Mouse (Mus musculus) C2C12 (cell line): ENCODE data around the gene E2f4. TPM values are rescaled to one million over a fixed set of nuclear protein-coding genes. Genes with fewer than 3 reads are reported as not detected.
A peak's percentile ranks its signal among the peaks of the same experiment; 100 is the strongest.

Experiments
- H3K27me3 ChIP-seq: one replicate; pipeline ENCODE4 v1.6.1; 2011; ENCODE audit not compliant: control insufficient read depth, insufficient read depth, insufficient read length
- H3K36me3 ChIP-seq: one replicate; pipeline ENCODE4 v1.6.1; 2011; ENCODE audit not compliant: control insufficient read depth, insufficient read depth
- H3K4me3 ChIP-seq: one replicate; pipeline ENCODE4 v1.5.1; 2011; ENCODE audit warnings: mild to moderate bottlenecking, control low read depth; ENCODE audit not compliant: poor library complexity, insufficient read depth, severe bottlenecking
- H3K79me2 ChIP-seq: one replicate; pipeline ENCODE4 v1.6.1; 2011; ENCODE audit not compliant: control insufficient read depth, insufficient read depth
- H3K79me3 ChIP-seq: one replicate; pipeline ENCODE4 v1.6.1; 2011; ENCODE audit warnings: low read depth, control low read depth
- H3ac ChIP-seq: one replicate; pipeline ENCODE3; 2011; ENCODE audit warnings: low read depth; ENCODE audit not compliant: control insufficient read depth, insufficient read length
- CEBPB ChIP-seq: IDR thresholded peaks from one replicate; pipeline ENCODE4 v1.6.1; 2011; ENCODE audit warnings: low read depth, mild to moderate bottlenecking, control low read depth, moderate library complexity
- CTCF ChIP-seq: IDR thresholded peaks from one replicate; pipeline ENCODE4 v1.5.1; 2011; ENCODE audit not compliant: control insufficient read depth, insufficient read depth, insufficient read length
- FOSL1 ChIP-seq: IDR thresholded peaks from one replicate; pipeline ENCODE4 v1.8.0; 2011; ENCODE audit warnings: mild to moderate bottlenecking, low read length; ENCODE audit not compliant: poor library complexity, insufficient read depth, severe bottlenecking
- MAX ChIP-seq: IDR thresholded peaks from one replicate; pipeline ENCODE4 v1.6.1; 2011; ENCODE audit warnings: mild to moderate bottlenecking, control low read depth
- MYOD1 ChIP-seq: IDR thresholded peaks from one replicate; pipeline ENCODE4 v1.6.1; 2011; ENCODE audit warnings: low read depth; ENCODE audit not compliant: control insufficient read depth, insufficient read length
- MYOG ChIP-seq: IDR thresholded peaks from one replicate; pipeline ENCODE4 v1.6.1; 2011; ENCODE audit not compliant: control insufficient read depth, insufficient read length; ENCODE audit errors: extremely low read depth
- USF1 ChIP-seq: IDR thresholded peaks from one replicate; pipeline ENCODE4 v1.6.1; 2011; ENCODE audit warnings: low read depth, mild to moderate bottlenecking, control low read depth, moderate library complexity
- polyA plus RNA-seq: library from polyadenylated mRNA; unstranded; fragments of >200 nt; fragmentation: generic; extraction: Trizol; gene quantifications from one replicate; pipeline ENCODE4 v1.2.1, GENCODE M21; 2012; ENCODE audit warnings: missing spikeins

The E2f4 gene
- polyA plus RNA-seq, 1 experiment: 59.5 TPM

DNA sequence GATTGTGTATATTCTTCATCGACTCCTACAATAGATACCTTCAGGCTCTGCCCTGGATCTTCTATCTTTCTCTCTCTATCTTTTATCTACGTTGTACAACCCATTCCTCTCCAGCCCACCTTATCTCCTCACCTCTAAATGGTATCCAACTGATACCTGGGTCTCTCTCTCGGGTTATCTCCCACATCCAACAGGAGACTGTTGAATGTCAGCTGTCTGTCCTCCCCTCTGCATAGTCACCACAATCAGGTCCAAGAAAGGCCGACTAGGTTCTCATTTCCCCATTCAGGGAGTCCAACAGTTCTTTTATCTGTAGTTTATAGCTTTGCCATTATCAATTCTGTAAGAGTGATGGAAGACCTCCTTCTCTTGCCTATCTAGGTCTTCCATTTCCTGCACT is 15.2 kb upstream of the E2f4 start:
- H3K27me3 ChIP-seq: no peaks in the 10 kb centered on the region
- no peak for TF ChIP-seq CEBPB
- no peak for TF ChIP-seq USF1
- TF ChIP-seq CTCF: no peak
- no peak for TF ChIP-seq MAX
- TF ChIP-seq MYOG: no peak
- TF ChIP-seq FOSL1: no peak

DNA sequence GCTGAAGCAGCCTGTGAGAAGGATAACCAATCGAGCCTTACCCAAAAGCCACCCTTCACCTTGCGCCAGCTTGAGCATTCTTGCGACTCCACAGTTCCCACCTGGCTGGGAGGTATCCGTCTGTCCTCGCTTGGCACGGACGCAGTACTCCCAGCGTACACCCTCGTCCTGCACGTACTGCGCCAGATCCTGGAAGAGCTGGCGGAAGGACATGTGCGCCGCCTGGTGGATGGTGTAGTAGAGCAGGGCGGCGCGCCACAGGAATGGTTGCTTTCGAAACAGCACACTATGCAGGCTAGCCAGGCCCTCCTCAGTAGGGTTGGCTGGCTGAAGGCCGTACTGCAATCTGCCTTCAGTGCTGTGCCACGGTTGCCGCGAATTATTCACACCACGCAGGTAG is 14.4 kb upstream of the E2f4 start:
- H3ac ChIP-seq: no peak overlapping the region
- TF ChIP-seq USF1 (no peak), CTCF (peak; percentile 95), FOSL1 (no peak), CEBPB (no peak)
- peaks cover 22% of the 10 kb centered on the region for H3K79me2 ChIP-seq
- peaks cover 34% of the 10 kb centered on the region for H3K36me3 ChIP-seq
- H3K79me3 ChIP-seq: peaks cover 12% of the 10 kb centered on the region
- H3K4me3 ChIP-seq: no peak overlapping the region
- no peaks in the 10 kb centered on the region for H3K27me3 ChIP-seq

More for the DNA sequence above, 15.2 kb upstream of the E2f4 start:
- Histone ChIP-seq H3K79me3 (peaks cover 5% of the 10 kb centered on the region), H3ac (no peak overlapping the region), H3K36me3 (peaks cover 34% of the 10 kb centered on the region), H3K79me2 (peaks cover 14% of the 10 kb centered on the region), H3K4me3 (no peak overlapping the region)

DNA sequence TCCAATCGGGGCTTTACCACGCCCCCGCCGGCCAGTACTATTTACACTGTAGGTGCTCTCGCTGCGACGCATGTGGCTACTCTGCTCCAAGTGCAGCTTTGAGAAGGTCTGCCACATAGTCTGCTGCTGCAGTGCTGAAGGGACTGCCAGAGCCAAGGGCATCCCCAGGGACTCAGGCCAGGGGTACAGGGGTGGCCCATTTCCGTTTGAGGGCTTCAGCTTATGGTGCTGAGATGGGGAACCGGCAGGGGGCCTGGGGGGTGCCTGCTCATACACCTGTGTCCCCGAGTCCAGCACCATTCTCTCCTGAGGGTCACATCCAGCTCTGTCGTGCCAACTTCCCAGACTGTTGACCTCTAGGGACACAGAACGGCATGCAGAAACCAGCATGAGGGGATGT is 11.9 kb upstream of the E2f4 start:
- TF ChIP-seq CEBPB (no peak), USF1 (no peak), MYOD1 (no peak), CTCF (no peak), MYOG (no peak)
- H3K79me3 ChIP-seq: peaks cover 14% of the 10 kb centered on the region
- peaks cover 30% of the 10 kb centered on the region for H3K79me2 ChIP-seq
- peaks cover 21% of the 10 kb centered on the region for H3K36me3 ChIP-seq
- H3ac ChIP-seq: no peak overlapping the region
- no peaks in the 10 kb centered on the region for H3K27me3 ChIP-seq
- H3K4me3 ChIP-seq: no peak overlapping the region

DNA sequence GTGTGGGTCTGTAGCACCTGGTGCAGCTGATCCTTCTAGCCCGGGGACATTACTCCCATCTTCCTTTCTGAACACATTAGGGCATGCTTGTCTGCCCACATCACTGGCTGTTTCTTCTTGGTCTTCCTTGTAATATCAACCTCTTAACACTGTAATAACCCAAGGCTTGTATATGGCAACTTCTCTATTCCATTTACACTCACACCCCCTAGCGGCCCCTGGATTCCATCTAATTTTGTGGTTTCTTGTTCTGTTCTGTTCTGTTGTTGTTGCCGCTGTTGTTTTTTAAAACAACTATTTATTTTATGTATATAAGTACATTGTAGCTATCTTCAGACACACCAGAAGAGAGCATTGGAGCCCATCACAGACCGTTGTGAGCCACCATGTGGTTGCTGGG is 10.6 kb upstream of the E2f4 start:
- peaks cover 15% of the 10 kb centered on the region for H3K36me3 ChIP-seq
- TF ChIP-seq USF1 (no peak), MYOG (no peak), CEBPB (no peak), FOSL1 (no peak), MAX (no peak), MYOD1 (no peak), CTCF (no peak)
- no peak overlapping the region for H3ac ChIP-seq
- H3K27me3 ChIP-seq: no peaks in the 10 kb centered on the region
- peaks cover 14% of the 10 kb centered on the region for H3K79me3 ChIP-seq
- peaks cover 30% of the 10 kb centered on the region for H3K79me2 ChIP-seq
- H3K4me3 ChIP-seq: no peak overlapping the region

DNA sequence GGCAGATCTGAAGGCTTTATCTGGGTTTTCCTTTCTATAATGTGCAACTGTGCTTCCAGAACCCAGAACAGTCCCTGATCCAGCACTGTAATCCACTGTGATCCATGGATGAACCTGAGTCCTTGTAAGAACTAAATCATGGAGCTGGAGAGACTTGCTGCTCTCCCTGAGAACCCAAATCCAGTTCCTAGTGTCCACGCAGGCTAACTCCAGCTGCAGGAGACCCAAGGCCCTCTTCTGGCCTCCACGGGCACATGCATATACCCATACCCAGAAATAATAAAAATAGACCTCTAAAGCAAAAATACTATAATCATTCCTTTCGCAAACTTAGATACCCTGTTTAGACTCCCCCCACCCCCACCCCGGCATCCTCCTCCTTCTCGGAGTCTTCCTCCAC is 9.2 kb upstream of the E2f4 start:
- Histone ChIP-seq H3K4me3 (peak overlapping the region; percentile 39), H3K36me3 (peaks cover 5% of the 10 kb centered on the region), H3ac (no peak overlapping the region), H3K79me2 (peaks cover 30% of the 10 kb centered on the region), H3K79me3 (peaks cover 14% of the 10 kb centered on the region), H3K27me3 (no peaks in the 10 kb centered on the region)
- no peak for TF ChIP-seq MAX
- no peak for TF ChIP-seq USF1
- no peak for TF ChIP-seq MYOD1
- TF ChIP-seq MYOG: no peak

DNA sequence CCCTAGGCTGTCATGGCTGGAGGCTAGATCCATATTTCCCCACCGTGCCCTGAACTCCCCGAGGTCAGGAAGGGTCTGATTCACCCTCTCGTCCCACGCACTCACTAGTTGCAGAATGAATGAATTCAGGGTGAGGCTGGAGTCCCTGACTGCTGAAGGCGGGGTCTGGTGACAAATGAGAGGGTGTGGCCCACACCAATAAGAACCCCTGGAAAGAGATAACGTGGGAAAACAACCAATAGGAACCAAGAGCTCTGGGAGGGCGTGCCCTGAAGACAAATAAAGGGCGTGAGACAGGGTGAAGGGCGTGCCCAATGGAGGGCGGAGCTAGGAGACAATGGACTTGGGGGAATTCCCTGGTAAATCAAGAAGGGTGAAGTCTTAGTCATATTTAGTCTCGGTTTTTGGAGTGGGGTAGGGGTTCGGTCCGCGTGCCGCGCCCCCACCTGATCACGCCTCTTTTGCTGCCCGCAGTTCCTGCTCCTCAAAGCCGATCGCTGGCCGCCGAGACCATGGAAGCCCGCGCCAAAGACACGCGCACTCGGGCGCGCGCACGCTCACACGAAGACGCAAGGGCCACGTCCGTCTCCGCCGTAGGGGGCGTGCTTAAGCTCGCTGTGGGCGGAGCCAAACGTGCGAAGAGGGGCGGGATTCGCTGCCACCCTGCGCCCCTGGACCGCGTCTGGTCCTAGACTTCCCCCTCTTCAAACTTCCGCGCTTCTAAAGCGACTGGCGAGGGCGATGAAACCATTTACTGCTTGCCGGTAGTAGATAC is 8.3 kb upstream of the E2f4 start:
- Histone ChIP-seq H3K79me2 (peaks cover 30% of the 10 kb centered on the region), H3ac (peak overlapping the region; percentile 63), H3K4me3 (peak overlapping the region; percentile 39), H3K27me3 (no peaks in the 10 kb centered on the region), H3K36me3 (peaks cover 5% of the 10 kb centered on the region), H3K79me3 (peaks cover 14% of the 10 kb centered on the region)
- no peak for TF ChIP-seq USF1
- no peak for TF ChIP-seq MYOG
- no peak for TF ChIP-seq CEBPB
- TF ChIP-seq MAX: peak; percentile 37
- TF ChIP-seq CTCF: peak; percentile 2
- TF ChIP-seq MYOD1: no peak
- no peak for TF ChIP-seq FOSL1
